Mouse (Mus musculus): ENCODE data around the gene Myo9b. TPM values are rescaled to one million over a fixed set of nuclear protein-coding genes. Genes with fewer than 3 reads are reported as not detected.
"Not testable (repeated sequence)": the region's sequence is repeated elsewhere in the genome, so short reads cannot be mapped to it uniquely, and the experiment has no call there.

Myo9b gene
- polyA plus RNA-seq, 1 experiment from 2014 or later = 16.0 TPM

DNA sequence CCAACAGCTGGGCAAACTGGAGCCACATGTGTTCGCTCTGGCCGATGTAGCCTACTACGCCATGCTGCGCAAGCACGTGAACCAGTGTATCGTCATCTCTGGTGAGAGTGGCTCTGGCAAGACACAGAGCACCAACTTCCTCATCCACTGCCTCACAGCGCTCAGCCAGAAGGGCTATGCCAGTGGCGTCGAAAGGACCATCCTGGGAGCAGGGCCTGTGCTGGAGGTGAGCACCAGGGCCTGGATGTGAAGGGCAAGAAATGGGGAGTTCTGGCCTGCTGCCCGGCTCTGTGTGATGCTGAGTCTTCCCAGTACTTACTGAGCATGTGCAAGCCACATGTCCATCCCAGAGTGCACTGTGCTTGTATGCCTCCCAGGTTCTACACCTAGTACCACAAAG is 18.4 kb downstream of the Myo9b start:
- Histone ChIP-seq H3K36me3 (ENCODE audit: control insufficient read depth, insufficient read depth, low read length) (peaks cover 8% of the 10 kb centered on the region), H3K27ac (ENCODE audit: low read depth, low read length) (no peak overlapping the region), H3K4me3 (ENCODE audit: low read depth, low read length) (no peak overlapping the region), H3K9ac (replicated peaks; ENCODE audit: low read depth, low read length) (no peak overlapping the region), H3K27me3 (ENCODE audit: control insufficient read depth, insufficient read depth, low read length) (no peaks in the 10 kb centered on the region), H3K4me1 (ENCODE audit: control insufficient read depth, insufficient read depth, low read length) (no peaks in the 10 kb centered on the region), H3K9me3 (ENCODE audit: control insufficient read depth, low read length) (no peaks in the 10 kb centered on the region), H3K4me2 (ENCODE audit: low read depth, low read length) (no peak overlapping the region)
- 97% methylated on average over 10 of the region's 10 CpGs for WGBS
- no peak for ATAC-seq (ENCODE audit: low read depth)

DNA sequence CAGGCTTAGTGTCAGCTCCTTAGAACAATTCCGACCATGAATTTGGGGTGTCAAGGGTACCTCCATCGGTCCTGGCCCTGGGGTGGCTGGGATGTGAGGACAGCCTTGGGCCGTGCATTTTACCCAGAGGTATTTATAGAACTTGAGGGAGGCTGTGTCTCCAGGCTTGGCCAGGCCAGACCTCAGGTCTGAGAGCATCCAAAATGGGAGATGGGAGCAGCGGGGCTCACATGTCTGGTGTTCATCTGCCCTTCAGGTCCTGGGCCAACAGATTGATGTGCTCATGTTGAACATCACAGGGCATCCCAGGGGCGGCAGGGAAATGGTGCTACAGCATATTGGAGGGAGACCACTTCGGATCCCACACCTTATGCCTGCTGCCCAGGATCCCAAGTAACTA is 18.8 kb downstream of the Myo9b start:
- Histone ChIP-seq H3K36me3 (ENCODE audit: control insufficient read depth, insufficient read depth, low read length) (peaks cover 8% of the 10 kb centered on the region), H3K27me3 (ENCODE audit: control insufficient read depth, insufficient read depth, low read length) (no peaks in the 10 kb centered on the region), H3K4me1 (ENCODE audit: control insufficient read depth, insufficient read depth, low read length) (no peaks in the 10 kb centered on the region), H3K9ac (replicated peaks; ENCODE audit: low read depth, low read length) (no peak overlapping the region), H3K9me3 (ENCODE audit: control insufficient read depth, low read length) (no peaks in the 10 kb centered on the region), H3K4me2 (ENCODE audit: low read depth, low read length) (no peak overlapping the region), H3K4me3 (ENCODE audit: low read depth, low read length) (no peak overlapping the region), H3K27ac (ENCODE audit: low read depth, low read length) (no peak overlapping the region)
- ATAC-seq (ENCODE audit: low read depth) = no peak
- over 99% methylated on average over 6 of the region's 6 CpGs for WGBS

DNA sequence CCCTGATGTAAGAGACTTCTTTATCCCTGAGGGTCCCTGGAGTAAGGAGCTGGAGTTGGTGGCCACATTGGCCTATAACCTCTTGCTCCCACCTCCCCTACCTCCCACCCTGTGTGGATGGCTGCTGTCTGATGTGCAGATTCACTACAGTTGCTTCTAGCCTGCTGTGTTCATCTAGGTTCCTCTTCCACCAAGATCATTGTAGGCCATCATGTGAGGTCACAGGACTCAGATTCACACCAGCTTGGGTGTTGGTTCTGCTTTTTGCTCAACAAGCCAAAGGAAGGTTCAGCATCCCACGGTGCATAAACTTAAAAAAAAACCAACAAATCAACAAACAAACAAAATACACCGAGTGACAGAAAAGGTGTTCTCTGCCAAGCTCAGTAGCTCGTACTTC is 21.4 kb downstream of the Myo9b start:
- not testable (repeated sequence) for ATAC-seq (ENCODE audit: low read depth)

DNA sequence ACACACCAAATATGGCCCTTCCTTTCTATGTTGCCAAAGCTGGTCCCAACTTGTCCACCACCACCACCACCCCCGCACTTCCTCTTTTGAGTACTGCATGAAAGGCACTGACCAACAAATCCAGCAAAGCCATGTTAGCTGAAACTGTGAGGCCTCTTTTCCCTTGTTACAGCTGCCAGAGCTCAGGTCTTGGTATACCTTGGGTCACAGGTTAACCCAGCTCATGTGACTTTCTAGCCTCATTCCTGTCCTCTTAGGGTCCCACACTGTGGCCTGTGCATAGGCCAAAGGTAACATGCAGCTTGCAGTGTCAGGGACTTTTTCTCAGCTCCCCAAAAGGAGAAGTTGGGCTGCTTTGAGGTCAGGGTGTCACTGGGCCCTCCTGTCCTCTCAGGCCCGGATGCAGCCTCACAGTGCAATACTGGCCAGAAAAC is 23.7 kb downstream of the Myo9b start:
- no peaks in the 10 kb centered on the region for H3K27me3 ChIP-seq (ENCODE audit: control insufficient read depth, insufficient read depth, low read length)
- WGBS = 94% methylated on average over 2 of the region's 2 CpGs
- H3K4me3 ChIP-seq (ENCODE audit: low read depth, low read length) = no peak overlapping the region
- no peak overlapping the region for H3K4me2 ChIP-seq (ENCODE audit: low read depth, low read length)
- H3K4me1 ChIP-seq (ENCODE audit: control insufficient read depth, insufficient read depth, low read length) = no peaks in the 10 kb centered on the region
- H3K9me3 ChIP-seq (ENCODE audit: control insufficient read depth, low read length) = no peaks in the 10 kb centered on the region
- ATAC-seq (ENCODE audit: low read depth) = no peak
- H3K9ac ChIP-seq (replicated peaks; ENCODE audit: low read depth, low read length) = no peak overlapping the region
- H3K27ac ChIP-seq (ENCODE audit: low read depth, low read length) = no peak overlapping the region
- H3K36me3 ChIP-seq (ENCODE audit: control insufficient read depth, insufficient read depth, low read length) = peaks cover 5% of the 10 kb centered on the region

More for the DNA sequence above, 21.4 kb downstream of the Myo9b start:
- WGBS = 95% methylated on average over 3 of the region's 3 CpGs
- H3K4me3 ChIP-seq (ENCODE audit: low read depth, low read length); H3K4me2 ChIP-seq (ENCODE audit: low read depth, low read length); H3K27ac ChIP-seq (ENCODE audit: low read depth, low read length); H3K9ac ChIP-seq (replicated peaks; ENCODE audit: low read depth, low read length); H3K9me3 ChIP-seq (ENCODE audit: control insufficient read depth, low read length); H3K27me3 ChIP-seq (ENCODE audit: control insufficient read depth, insufficient read depth, low read length); H3K4me1 ChIP-seq (ENCODE audit: control insufficient read depth, insufficient read depth, low read length): not testable (repeated sequence)
- peaks cover 13% of the 10 kb centered on the region for H3K36me3 ChIP-seq (ENCODE audit: control insufficient read depth, insufficient read depth, low read length)

DNA sequence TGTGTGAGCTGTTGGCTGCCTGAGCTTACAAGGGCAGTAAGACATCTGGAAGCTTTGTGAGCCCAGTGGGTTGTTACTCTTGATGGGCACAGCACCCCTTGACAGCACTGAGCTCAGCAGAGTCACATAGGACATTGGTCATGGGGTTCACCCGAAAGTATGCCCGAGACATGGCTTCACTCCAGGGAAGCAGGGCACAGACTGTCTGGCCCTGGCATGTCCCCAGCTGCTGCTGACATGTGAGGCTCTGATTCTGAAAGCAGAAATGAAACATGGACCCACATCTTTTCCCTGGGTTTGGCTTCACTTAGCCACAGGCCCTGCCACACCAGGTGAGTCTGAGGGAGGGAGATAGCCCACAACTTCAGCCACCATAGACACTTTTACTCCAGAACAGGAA is 24.3 kb downstream of the Myo9b start:
- 98% methylated on average over 2 of the region's 2 CpGs for WGBS
- no peaks in the 10 kb centered on the region for H3K4me1 ChIP-seq (ENCODE audit: control insufficient read depth, insufficient read depth, low read length)
- H3K9me3 ChIP-seq (ENCODE audit: control insufficient read depth, low read length) = no peaks in the 10 kb centered on the region
- no peak overlapping the region for H3K4me2 ChIP-seq (ENCODE audit: low read depth, low read length)
- no peak overlapping the region for H3K4me3 ChIP-seq (ENCODE audit: low read depth, low read length)
- no peaks in the 10 kb centered on the region for H3K27me3 ChIP-seq (ENCODE audit: control insufficient read depth, insufficient read depth, low read length)
- H3K9ac ChIP-seq (replicated peaks; ENCODE audit: low read depth, low read length) = no peak overlapping the region
- ATAC-seq (ENCODE audit: low read depth) = no peak
- H3K36me3 ChIP-seq (ENCODE audit: control insufficient read depth, insufficient read depth, low read length) = peaks cover 5% of the 10 kb centered on the region; the same call in 1 of the 2 replicates
- H3K27ac ChIP-seq (ENCODE audit: low read depth, low read length) = no peak overlapping the region

DNA sequence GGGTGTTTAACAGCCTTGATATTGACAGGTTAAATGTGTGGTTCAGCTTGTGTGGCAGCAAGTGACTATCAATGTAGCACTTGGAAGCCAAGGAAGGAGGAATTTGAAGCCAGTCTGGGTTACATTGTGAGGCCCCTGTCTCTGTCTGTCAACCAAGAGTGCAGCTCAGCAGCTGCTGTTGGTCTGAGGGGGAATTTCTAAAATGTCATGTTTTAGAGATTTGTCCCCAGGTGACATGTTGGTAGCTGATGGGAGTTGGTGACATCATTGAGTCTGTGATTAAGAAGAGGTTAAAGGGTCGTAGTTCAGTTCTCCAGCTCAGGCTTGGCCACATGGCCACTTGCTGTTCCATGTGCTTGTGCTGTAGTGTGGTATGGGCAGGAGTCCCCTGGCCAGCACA is 24.9 kb downstream of the Myo9b start:
- Histone ChIP-seq H3K27me3 (ENCODE audit: control insufficient read depth, insufficient read depth, low read length) (no peaks in the 10 kb centered on the region), H3K36me3 (ENCODE audit: control insufficient read depth, insufficient read depth, low read length) (peaks cover 5% of the 10 kb centered on the region; the same call in 1 of the 2 replicates), H3K9ac (replicated peaks; ENCODE audit: low read depth, low read length) (no peak overlapping the region), H3K4me3 (ENCODE audit: low read depth, low read length) (no peak overlapping the region), H3K4me2 (ENCODE audit: low read depth, low read length) (no peak overlapping the region), H3K9me3 (ENCODE audit: control insufficient read depth, low read length) (no peaks in the 10 kb centered on the region), H3K27ac (ENCODE audit: low read depth, low read length) (no peak overlapping the region), H3K4me1 (ENCODE audit: control insufficient read depth, insufficient read depth, low read length) (no peaks in the 10 kb centered on the region)
- no peak for ATAC-seq (ENCODE audit: low read depth)
- WGBS = 100% methylated on average over 1 of the region's 1 CpGs

DNA sequence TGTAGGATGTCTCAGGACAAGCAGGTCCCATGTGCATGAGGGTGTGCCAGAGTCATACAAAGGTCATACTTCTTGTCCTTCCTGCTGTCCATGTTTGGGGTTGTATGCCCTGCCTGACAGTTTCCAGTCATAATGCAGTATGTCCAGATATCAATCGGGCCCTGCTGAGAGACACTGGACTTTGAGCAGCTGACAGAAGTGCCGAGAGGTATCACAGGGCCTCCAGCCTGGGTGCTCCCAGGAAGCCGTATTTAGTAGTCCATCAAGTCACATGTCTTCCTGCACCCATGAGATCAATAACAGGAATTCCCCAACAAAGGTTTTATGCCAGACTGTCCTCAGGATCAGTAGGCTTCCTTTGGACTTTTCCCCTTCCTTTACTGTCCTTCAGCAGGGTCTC is 27.2 kb downstream of the Myo9b start:
- Histone ChIP-seq H3K36me3 (ENCODE audit: control insufficient read depth, insufficient read depth, low read length) (peaks cover 5% of the 10 kb centered on the region; the same call in 1 of the 2 replicates), H3K27me3 (ENCODE audit: control insufficient read depth, insufficient read depth, low read length) (no peaks in the 10 kb centered on the region), H3K9ac (replicated peaks; ENCODE audit: low read depth, low read length) (no peak overlapping the region), H3K9me3 (ENCODE audit: control insufficient read depth, low read length) (no peaks in the 10 kb centered on the region), H3K4me2 (ENCODE audit: low read depth, low read length) (no peak overlapping the region), H3K4me1 (ENCODE audit: control insufficient read depth, insufficient read depth, low read length) (no peaks in the 10 kb centered on the region), H3K27ac (ENCODE audit: low read depth, low read length) (no peak overlapping the region), H3K4me3 (ENCODE audit: low read depth, low read length) (no peak overlapping the region)
- WGBS = 97% methylated on average over 3 of the region's 3 CpGs
- no peak for ATAC-seq (ENCODE audit: low read depth)

DNA sequence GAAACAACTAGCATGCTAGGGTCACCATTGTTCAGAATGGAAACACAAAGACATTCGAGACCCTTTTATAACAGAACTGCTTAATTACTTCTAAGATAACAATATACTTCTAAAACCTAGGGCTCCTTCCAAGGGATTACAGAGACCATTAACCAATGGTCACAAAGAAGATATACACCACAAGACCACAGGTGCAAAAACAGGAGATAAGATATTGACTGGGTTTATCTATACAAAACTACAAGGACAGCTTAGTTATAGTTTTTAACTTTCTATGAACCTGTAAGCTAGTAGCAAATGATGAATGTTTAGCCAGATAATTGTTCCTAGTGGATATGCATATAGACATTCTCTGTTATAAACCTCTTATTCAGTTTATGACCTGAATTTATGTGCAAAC is 30.3 kb downstream of the Myo9b start:
- no peak overlapping the region for H3K4me2 ChIP-seq (ENCODE audit: low read depth, low read length)
- 78% methylated on average over 1 of the region's 1 CpGs for WGBS
- H3K9ac ChIP-seq (replicated peaks; ENCODE audit: low read depth, low read length) = no peak overlapping the region
- no peak overlapping the region for H3K4me3 ChIP-seq (ENCODE audit: low read depth, low read length)
- H3K36me3 ChIP-seq (ENCODE audit: control insufficient read depth, insufficient read depth, low read length) = no peaks in the 10 kb centered on the region; the same call in 1 of the 2 replicates
- no peaks in the 10 kb centered on the region for H3K4me1 ChIP-seq (ENCODE audit: control insufficient read depth, insufficient read depth, low read length)
- no peak overlapping the region for H3K27ac ChIP-seq (ENCODE audit: low read depth, low read length)
- no peak for ATAC-seq (ENCODE audit: low read depth)
- no peaks in the 10 kb centered on the region for H3K27me3 ChIP-seq (ENCODE audit: control insufficient read depth, insufficient read depth, low read length)
- no peaks in the 10 kb centered on the region for H3K9me3 ChIP-seq (ENCODE audit: control insufficient read depth, low read length)

DNA sequence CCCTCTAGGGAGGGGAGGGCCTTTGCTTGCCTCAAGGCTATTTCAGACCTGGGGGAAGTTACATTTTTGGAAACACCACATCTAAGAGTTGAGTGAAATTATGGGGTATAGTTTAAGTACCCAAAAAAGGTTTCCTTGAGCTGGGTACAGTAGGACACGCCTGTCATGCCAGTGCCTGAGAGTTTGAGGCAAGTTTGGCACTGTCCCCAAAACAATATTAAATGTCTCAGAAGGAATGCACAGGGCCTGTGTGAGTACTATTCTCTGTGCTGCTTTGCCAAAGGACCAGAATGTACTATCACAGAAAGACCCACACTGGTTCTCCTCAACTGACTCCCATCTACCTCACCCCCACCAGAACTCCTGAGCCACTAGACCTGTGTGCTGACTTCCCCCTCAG is 31.1 kb downstream of the Myo9b start:
- no peak overlapping the region for H3K27ac ChIP-seq (ENCODE audit: low read depth, low read length)
- H3K36me3 ChIP-seq (ENCODE audit: control insufficient read depth, insufficient read depth, low read length) = no peaks in the 10 kb centered on the region; the same call in 1 of the 2 replicates
- H3K27me3 ChIP-seq (ENCODE audit: control insufficient read depth, insufficient read depth, low read length) = no peaks in the 10 kb centered on the region
- H3K4me1 ChIP-seq (ENCODE audit: control insufficient read depth, insufficient read depth, low read length) = no peaks in the 10 kb centered on the region
- no peak overlapping the region for H3K4me2 ChIP-seq (ENCODE audit: low read depth, low read length)
- no peak for ATAC-seq (ENCODE audit: low read depth)
- no peaks in the 10 kb centered on the region for H3K9me3 ChIP-seq (ENCODE audit: control insufficient read depth, low read length)
- no peak overlapping the region for H3K9ac ChIP-seq (replicated peaks; ENCODE audit: low read depth, low read length)
- H3K4me3 ChIP-seq (ENCODE audit: low read depth, low read length) = no peak overlapping the region
- 85% methylated on average over 1 of the region's 1 CpGs for whole genome bisulfite sequencing

DNA sequence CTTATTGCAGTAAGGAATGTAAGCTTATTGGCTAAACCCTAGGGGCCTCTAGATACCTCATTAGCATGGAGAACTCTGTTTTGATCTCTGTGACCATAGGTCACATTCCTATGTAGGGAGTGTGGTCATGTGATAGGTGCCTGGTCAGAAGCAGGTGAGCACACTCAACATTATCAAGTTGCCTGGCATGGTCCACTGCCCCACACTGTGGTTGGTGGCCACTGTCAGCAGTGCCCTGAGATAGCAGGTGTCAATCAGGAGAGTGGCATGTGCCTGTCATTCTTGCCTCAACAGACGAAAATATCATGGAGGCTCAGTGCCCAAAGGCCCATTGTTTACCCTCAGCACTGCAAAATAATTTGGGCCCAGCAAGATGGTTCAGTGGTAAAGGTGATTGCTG is 33.5 kb downstream of the Myo9b start:
- WGBS = 71% methylated on average over 1 of the region's 1 CpGs
- H3K27me3 ChIP-seq (ENCODE audit: control insufficient read depth, insufficient read depth, low read length) = no peaks in the 10 kb centered on the region
- H3K4me1 ChIP-seq (ENCODE audit: control insufficient read depth, insufficient read depth, low read length) = no peaks in the 10 kb centered on the region
- H3K9ac ChIP-seq (replicated peaks; ENCODE audit: low read depth, low read length) = no peak overlapping the region
- no peak for ATAC-seq (ENCODE audit: low read depth)
- H3K27ac ChIP-seq (ENCODE audit: low read depth, low read length) = no peak overlapping the region
- H3K9me3 ChIP-seq (ENCODE audit: control insufficient read depth, low read length) = no peaks in the 10 kb centered on the region
- no peak overlapping the region for H3K4me2 ChIP-seq (ENCODE audit: low read depth, low read length)
- H3K36me3 ChIP-seq (ENCODE audit: control insufficient read depth, insufficient read depth, low read length) = no peaks in the 10 kb centered on the region; the same call in 1 of the 2 replicates
- H3K4me3 ChIP-seq (ENCODE audit: low read depth, low read length) = no peak overlapping the region

All from neural tube, embryonic 14.5 days (tissue).